Mouse (Mus musculus) adrenal gland, postnatal 4 days (tissue): ENCODE data around the gene Rasl12. TPM values are rescaled to one million over a fixed set of nuclear protein-coding genes. Genes with fewer than 3 reads are reported as not detected.
A peak's percentile ranks its signal among the peaks of the same experiment; 100 is the strongest.

ENCODE experiments used
- DNase-seq, 2 experiments: peaks; one replicate each; pipeline ENCODE4 v3.0.0; 2021 to 2022; ENCODE audit warnings: low spot score in 2 of 2, mixed read lengths in 2 of 2
- total RNA-seq, 2 experiments: library from RNA; stranded (reverse); gene quantifications; 2 replicates each; pipeline ENCODE4 v1.2.3; 2021

Rasl12 gene
- total RNA-seq, 2 experiments from 2014 or later, result 12.3 to 13.7 TPM

DNA sequence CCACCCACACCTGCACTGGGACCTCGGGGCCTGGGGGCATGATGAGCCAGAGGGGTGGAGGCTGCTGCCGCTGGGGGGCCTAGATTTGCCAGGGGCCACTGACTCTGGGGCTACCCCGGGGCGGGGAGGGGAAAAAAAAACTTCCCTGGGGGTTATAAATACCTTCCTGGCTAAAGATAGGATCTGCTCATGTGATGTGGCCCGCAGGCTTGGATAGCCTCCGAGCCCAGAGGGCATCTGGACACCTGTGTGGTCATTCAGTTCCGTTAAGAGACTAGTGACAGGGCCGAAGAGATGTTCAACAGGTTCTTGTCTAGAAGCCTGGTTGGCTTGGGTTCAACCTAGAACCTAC lies 6.7 kb upstream of the Rasl12 start, which contains the start of gene Kbtbd13:
Kbtbd13 (minus strand) TSS at position 40 of the 352 bp plus-strand sequence.
- no peak for DNase-seq

DNA sequence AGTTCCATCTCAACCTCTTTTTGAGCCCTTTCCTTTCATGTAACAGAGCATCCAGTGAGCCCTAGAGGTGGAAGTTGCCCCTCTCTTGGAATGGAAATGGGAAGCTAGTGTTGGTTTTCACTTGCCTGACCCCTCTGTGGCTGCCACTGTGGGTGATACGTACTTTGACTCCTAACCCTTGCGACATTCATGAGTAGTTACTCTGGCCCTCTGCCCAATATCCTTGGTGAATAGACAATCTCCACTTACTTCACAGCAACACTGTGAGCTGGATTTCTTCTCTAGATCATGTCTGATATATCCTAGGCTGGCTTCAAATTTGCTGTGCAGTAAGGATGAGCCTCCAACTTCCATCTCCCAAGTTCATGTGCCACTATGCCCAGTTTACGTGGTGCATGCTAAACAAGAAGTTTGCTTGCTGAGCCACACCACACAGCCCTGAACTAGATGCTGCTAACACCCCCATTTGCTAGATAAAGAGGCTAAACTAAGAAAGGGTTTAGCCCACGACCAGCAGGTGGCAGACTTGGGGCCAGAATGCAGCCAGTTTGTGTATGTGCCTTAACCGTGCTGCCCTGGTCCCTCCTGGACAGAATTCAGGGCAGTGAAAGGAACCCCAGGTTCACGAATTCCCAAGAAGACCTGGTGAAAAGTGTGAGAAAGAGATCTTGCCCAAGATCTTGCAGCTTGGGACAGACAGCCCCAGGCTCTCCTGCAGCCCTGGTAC lies 5.5 kb upstream of the Rasl12 start:
- DNase-seq, result peak in 1 of 2 experiments; percentile 51

DNA sequence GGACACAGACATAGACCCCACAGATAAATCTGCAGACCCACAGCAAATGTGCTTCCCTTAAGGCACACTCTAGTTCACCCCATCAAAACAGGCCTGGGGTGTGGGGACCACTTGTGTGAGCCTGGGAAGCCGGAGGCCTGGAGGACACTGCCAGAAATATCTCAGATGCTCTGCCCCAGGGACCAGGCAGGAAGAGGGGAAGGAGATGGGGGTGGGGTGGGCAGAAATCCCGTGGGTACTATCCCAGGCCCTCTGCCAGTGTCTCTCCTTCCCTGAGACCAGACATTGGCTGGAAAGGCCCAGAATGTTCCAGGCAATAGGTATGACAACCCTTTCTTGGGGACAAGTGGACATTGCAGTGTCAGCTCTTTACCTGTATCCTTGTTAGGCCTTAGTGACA lies 4.7 kb upstream of the Rasl12 start:
- no peak for DNase-seq

DNA sequence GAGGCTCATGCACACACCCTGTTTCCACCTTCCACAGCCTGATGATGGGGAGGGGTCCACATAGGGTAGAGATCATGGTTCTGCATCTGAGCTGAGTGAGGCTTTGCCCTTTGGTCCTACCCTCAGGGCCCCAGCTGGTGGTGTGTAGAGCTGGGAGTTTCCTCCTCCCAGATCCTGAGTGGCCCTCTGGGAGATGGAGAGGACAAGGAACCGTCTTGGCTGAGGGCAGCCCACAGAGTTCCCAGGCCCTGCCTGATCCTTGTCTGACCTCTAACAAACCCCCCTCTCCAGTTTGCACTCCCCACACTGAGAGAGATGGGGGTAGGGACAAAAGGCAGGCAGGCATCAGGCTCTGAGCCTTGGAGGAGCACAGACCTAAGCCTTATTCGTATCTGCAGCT lies 3.9 kb upstream of the Rasl12 start:
- DNase-seq, result no peak

GRCm38 (mm10) chr9:65399934-65400333 lies 1.6 kb downstream of the Rasl12 start:
- no peak for DNase-seq

GRCm38 (mm10) chr9:65404331-65405183 lies 6.3 kb downstream of the Rasl12 start:
- DNase-seq, result peak; percentile 42 to 63

DNA sequence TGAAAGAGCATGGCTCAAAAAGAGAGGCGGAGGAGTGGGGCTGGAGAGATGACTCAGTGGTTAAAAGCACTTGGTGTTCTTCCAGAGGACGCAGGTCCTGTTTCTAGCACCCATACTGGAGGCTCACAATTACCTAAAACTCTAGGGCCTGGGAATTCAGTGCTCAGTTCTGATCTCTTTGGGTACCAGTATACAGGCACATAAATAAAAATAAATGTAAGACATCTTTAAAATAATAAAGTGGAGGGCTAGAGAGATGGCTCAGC lies 6.8 kb downstream of the Rasl12 start:
- DNase-seq, result no peak

GRCm38 (mm10) chr9:65407327-65407726 lies 9.0 kb downstream of the Rasl12 start:
- DNase-seq, result no peak

- no peak for DNase-seq
These were observed 9.6 kb downstream of the Rasl12 start for GRCm38 (mm10) chr9:65407861-65408260.

DNA sequence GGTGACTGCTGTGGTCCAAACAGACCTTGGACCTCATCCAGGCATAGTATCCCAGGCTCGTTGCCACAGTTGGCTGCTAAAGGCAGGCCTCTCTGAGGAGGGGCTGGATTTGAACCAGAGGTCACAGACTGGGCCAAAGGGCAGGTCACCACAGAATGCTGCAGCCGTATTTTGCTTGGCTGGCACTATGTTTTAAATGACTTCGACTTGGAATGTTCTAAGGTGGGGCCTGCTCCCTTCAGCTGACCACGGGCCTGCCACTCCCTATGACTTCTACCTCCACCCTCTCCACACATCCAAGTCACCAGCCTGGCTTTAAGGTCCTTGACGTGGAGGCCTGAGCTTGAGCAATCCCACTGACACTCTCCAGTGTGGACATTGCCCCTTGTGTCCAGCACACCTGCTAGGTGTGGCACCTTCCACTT lies 10.6 kb downstream of the Rasl12 start:
- DNase-seq, result no peak

- no peak for DNase-seq
These were observed 12.1 kb downstream of the Rasl12 start for GRCm38 (mm10) chr9:65410378-65410777.

DNA sequence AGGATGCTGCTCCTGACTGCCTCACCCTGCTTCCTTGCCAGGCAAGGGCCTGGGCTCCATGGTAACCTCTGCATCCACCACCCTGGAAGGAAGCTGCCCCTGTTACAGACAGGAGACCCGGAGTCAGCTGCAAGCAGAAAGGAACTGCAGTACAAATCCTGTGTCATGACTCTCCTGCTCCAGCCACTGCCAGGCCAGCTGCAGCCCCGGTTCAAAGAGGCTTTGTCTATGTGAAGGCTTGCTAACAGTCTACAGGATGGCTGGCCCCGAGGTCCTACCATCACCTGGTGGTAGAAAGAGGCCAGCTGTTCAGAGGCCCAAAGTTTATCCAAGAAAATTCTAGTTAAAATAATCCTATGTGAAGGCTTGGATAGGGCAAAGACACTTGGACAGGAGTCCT lies 13.0 kb downstream of the Rasl12 start:
- DNase-seq, result no peak

DNA sequence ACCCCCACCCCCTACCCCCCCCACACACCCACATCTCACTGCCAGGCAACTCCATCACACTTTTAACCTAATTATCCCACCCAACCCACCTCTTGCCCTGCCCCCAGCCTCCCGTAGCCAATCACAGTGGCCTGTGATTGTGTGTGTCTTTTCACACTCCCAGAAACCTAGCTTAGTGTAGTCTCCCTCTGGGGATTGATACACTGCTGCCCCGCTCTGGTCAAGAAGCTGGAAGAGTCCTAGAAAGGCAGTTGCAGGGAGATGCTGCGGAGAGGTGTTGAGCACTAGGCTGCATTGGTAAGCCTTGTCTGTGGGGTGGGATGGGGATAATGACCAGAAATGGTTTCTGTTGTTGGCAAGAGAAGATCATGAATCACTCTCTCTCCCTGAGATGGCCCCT lies 19.4 kb downstream of the Rasl12 start:
- no peak for DNase-seq

DNA sequence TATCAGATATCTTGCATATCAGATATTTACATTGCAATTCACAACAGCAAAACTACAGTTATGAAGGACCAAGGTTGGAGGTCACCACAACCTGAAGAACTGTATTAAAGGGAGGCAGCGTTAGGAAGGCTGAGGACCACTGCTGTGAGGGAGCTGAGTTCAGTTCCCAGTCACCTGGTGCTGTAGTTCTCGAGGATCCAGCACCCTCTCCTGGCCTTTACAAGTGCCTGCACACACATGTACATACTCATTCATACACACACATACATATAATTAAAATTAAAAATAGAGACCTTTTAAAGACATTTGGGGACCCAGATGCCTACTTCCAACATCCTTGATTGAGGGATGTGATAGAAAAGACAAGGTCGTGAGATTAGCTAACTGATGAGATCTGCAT lies 21.3 kb downstream of the Rasl12 start:
- no peak for DNase-seq

DNA sequence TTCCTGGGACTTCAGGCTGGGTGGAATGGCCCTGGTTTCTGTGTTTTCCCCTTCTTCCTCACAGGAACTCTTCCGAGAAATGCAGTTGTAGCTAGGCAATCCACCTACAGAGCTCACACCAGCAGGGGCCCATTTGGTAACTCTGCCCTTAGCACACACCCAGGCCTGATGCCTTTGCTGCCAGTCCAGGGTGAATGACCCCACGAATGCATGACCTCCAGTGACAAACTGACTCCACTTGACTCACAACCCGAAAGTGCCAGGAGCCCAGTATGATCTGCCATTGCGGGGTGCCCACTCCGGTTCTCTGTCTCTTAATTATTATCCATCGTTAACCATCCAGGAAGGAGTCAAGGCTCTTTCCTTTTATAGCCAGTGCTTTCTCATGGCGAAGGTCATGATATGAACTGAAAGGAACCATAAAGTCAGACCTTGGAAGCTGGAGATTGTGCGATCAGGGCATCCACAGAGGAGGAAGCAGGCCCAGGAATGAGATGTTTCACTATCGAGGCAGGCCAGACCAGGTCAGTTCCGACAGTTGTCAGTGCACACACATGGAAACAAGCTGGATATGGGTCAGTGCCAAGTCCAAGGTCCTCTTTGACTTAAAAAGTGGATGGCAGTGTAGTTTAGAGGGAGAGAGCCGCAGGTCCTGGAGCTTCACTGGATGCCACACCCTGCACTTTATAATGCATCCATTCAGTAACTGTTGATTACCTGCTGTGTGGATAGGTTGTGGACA lies 24.6 kb downstream of the Rasl12 start, which contains the start of gene Slc51b:
Slc51b (minus strand) TSS at position 196 of the 742 bp plus-strand sequence.
- DNase-seq, result no peak

DNA sequence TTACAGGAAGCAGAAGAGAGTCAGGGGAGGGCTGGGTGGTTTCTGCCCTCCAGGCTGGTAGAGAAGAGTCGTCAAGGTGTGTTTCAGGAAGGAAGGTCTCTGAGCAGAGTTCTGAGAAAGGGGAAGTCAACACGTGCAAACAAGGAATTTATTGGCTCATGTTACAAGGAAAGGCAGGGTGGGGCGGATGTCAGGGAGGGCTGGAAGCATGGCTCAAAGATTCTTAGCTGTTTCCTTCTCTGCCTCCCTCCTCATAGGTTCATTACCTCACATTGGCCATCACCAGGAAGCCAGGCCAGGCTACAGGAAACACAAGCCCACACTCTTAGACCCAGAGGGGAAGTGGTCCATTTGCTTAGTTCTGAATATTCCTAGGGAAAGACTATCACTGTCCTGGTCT lies 26.1 kb downstream of the Rasl12 start:
- DNase-seq, result no peak

DNA sequence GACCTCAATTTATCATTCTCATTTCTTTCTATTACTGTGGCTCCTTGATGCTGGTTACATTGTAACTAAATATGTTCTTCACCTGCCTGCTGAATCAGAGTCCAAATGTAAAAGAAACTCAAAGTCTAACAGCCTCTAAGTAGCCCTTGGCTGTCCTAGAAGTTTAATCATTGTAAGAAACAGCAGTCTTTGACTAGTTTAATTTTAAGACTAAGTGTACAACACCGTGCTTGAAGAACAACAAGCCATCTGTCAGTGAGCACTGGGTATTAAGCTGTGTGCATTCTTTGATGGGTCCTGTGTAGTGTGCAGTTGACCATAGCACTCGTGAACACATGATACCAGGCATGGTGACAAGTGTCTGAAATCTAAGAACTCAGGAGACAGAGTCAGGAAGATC lies 29.2 kb downstream of the Rasl12 start:
- no peak for DNase-seq

GRCm38 (mm10) chr9:65428003-65428402 lies 29.7 kb downstream of the Rasl12 start:
- DNase-seq, result no peak

DNA sequence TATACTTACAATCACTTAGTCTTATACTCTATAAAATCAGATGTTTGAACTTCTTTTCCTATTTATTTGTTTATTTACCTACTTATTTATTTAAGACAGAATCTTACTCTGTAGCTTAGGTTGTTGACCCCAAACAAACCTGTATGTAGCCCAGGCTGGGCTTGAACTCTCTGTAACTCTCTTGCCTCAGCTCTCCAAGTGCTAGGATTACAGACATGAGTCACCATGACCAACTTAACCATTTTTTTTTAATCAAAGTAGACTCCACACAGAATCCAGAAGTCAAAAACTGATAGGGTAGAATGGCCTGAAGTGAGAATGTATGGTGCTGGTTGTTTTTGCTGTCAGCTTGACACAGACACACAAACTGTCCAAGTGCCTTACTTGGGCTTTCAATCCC lies 32.1 kb downstream of the Rasl12 start:
- no peak for DNase-seq

DNA sequence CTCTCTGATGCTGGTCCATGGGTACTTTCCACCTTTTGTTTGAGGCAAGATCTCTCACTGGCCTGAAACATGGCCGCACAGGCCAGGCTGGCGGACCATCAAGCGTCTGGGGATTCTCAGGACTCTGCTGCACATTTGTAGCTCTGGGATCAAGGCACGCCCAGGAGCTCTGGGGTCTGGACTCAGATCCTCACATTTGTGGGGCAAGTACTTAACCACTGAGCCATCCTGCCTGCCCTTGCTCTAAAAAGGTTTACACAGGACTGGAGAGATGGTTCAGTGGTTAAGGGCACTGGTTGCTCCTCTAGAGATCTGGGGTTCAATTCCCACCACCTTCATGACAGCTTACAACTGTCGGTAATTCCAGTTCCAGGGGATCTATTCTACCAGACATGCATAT lies 32.6 kb downstream of the Rasl12 start:
- no peak for DNase-seq

GRCm38 (mm10) chr9:65432236-65432635 lies 33.9 kb downstream of the Rasl12 start:
- peak; percentile 56 to 77 for DNase-seq

GRCm38 (mm10) chr9:65434140-65434539 lies 35.8 kb downstream of the Rasl12 start:
- DNase-seq, result peak; percentile 15 to 40
